Mouse (Mus musculus) lung, postnatal 0 days (tissue): Measurements from ENCODE around the gene Gm12185.

ENCODE experiments used
- CTCF ChIP-seq: IDR thresholded peaks from 2 replicates; pipeline ENCODE4 v1.5.1; 2016; ENCODE audit warnings: antibody characterized with exemption, mild to moderate bottlenecking
- EP300 ChIP-seq: IDR thresholded peaks from 2 replicates; pipeline ENCODE4 v1.6.1; 2016; ENCODE audit warnings: antibody characterized with exemption, mild to moderate bottlenecking, control low read depth

- TF ChIP-seq CTCF = no peak
- no peak for TF ChIP-seq EP300
These were observed 119.2 kb downstream of the Gm12185 start for GRCm38 (mm10) chr11:48872695-48873300.
